Comparison of ENCODE assay signal across 14 mouse cellular contexts in the genomic region with DNA sequence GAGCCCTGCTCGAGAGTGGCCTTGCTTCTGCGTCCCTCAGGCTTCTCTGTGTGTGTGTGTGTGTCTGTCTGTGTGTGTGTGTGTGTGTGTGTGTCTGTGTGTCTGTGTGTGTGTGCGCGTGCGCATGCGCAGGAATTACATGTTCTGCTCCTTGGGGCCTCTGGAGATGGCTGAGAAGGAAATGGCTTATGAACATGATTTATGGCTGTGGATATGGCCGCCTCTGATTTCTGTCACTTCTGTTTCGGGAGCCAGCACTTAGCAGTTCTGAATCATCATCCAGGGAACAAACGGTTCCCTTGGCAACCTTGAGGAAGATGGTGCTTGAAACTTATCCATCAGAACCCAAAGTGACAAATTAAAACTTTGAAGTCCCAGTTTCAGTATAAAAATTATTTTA.
DNase-seq lines count a peak whose midpoint lies in the region; ATAC-seq lines count a peak whose summit lies in the region.
"Had no signal": no experiment of that assay in that cellular context is flagged by ENCODE, and none has a peak within 500 bp of the region (broad histone marks: within the 10 kb centered on the region; RNA-seq: fewer than 3 reads in every experiment).

No protein-coding gene starts in this region.

- no peak overlapping the region for H3K27ac ChIP-seq in lung, embryonic 16.5 days (ENCODE audit: low read length)
- H3K27ac ChIP-seq: forebrain, embryonic 15.5 days had no signal

- 69% methylated on average over 9 of the region's 9 CpGs for WGBS in lung, embryonic 16.5 days

- no peak overlapping the region for H3K4me2 ChIP-seq in lung, embryonic 16.5 days (ENCODE audit: low read depth, low read length)
- H3K4me2 ChIP-seq: forebrain, embryonic 15.5 days; heart, embryonic 12.5 days; liver, embryonic 11.5 days had no signal

- H3K36me3 ChIP-seq in lung, embryonic 16.5 days (ENCODE audit: control insufficient read depth, insufficient read depth, low read length) = peaks cover 13% of the 10 kb centered on the region

- H3K4me1 ChIP-seq in lung, embryonic 16.5 days (replicated peaks; ENCODE audit: control insufficient read depth, insufficient read depth, low read length) = no peaks in the 10 kb centered on the region
- H3K4me1 ChIP-seq: forebrain, embryonic 15.5 days had no signal

- no peaks in the 10 kb centered on the region for H3K9me3 ChIP-seq in lung, embryonic 16.5 days (ENCODE audit: control insufficient read depth, low read length)
- H3K9me3 ChIP-seq: forebrain, embryonic 15.5 days; G1E; heart, embryonic 12.5 days had no signal

- peak; percentile 7 for DNase-seq in gastrocnemius, adult 18-20 months (ENCODE audit: low spot score)
- no peak for DNase-seq in gastrocnemius, postnatal 25 days
- DNase-seq in lung, adult 18-20 months = no peak
- DNase-seq in kidney, postnatal 14 days = peak; percentile 68
- peak; percentile 83 for DNase-seq in telencephalon, adult 2 months (ENCODE audit: low read depth, low spot score)
- DNase-seq in B cell, adult 2 months = no peak
- DNase-seq: cerebellum, adult 2 months; lung, postnatal 14 days had no signal

- H3K4me3 ChIP-seq in lung, embryonic 16.5 days (ENCODE audit: low read length) = no peak overlapping the region
- H3K4me3 ChIP-seq: forebrain, embryonic 15.5 days; heart, embryonic 12.5 days had no signal

- ATAC-seq in lung, embryonic 16.5 days (ENCODE audit: low read depth) = 0 out of 2 replicates have a peak, but pooled peaks have one; percentile 32
- ATAC-seq: forebrain, embryonic 15.5 days; inflammation-experienced regulatory T-cells, adult 6 months had no signal

- no peak overlapping the region for H3K9ac ChIP-seq in lung, embryonic 16.5 days (ENCODE audit: low read length)
- H3K9ac ChIP-seq: forebrain, embryonic 15.5 days; heart, embryonic 12.5 days had no signal

- H3K27me3 ChIP-seq in lung, embryonic 16.5 days (ENCODE audit: control insufficient read depth, insufficient read depth, low read depth, low read length) = no peaks in the 10 kb centered on the region
- H3K27me3 ChIP-seq: forebrain, embryonic 15.5 days; heart, embryonic 12.5 days had no signal

Comparison
In these comparisons a context has a peak if more than half of its experiments do, and no peak if none do; other contexts are left out.
1. DNase-seq: peak in gastrocnemius, adult 18-20 months (single experiment), kidney, postnatal 14 days (single experiment) and telencephalon, adult 2 months (single experiment); none in gastrocnemius, postnatal 25 days (single experiment), lung, adult 18-20 months (0 of 2) and B cell, adult 2 months (0 of 2).